Mouse (Mus musculus) hindbrain, embryonic 11.5 days (tissue): ENCODE measurements around the gene Hist1h4h. TPM values are rescaled to one million over a fixed set of nuclear protein-coding genes. Genes with fewer than 3 reads are reported as not detected.

Experiments
- ATAC-seq: fragments of 200-750 bp; cut with Nextera tagmentation; 2 replicates; pipeline ENCODE4 v1.8.0; 2017; ENCODE audit warnings: mild to moderate bottlenecking, moderate TSS enrichment, moderate library complexity; ENCODE audit not compliant: low FRiP score
- DNase-seq: peaks from one replicate; pipeline ENCODE4 v3.0.0-alpha.2; 2015; ENCODE audit warnings: low spot score
- H3K27ac ChIP-seq: fragments of 300-500 bp; sonication (generic); 2 replicates; pipeline ENCODE4 v1.5.1; 2014; ENCODE audit warnings: mild to moderate bottlenecking, low read depth, low read length
- H3K27me3 ChIP-seq: fragments of 300-500 bp; sonication (generic); 2 replicates; pipeline ENCODE4 v1.6.1; 2014; ENCODE audit warnings: mild to moderate bottlenecking, low read length, moderate library complexity, mixed read lengths; ENCODE audit not compliant: control insufficient read depth, insufficient read depth
- H3K36me3 ChIP-seq: fragments of 300-500 bp; sonication (generic); 2 replicates; pipeline ENCODE4 v1.6.1; 2014; ENCODE audit warnings: mild to moderate bottlenecking, low read length, moderate library complexity, mixed read lengths; ENCODE audit not compliant: control insufficient read depth, insufficient read depth
- H3K4me1 ChIP-seq: fragments of 300-500 bp; sonication (generic); replicated peaks from 2 replicates; pipeline ENCODE4 v1.6.1; 2014; ENCODE audit warnings: low read length, mixed read lengths; ENCODE audit not compliant: control insufficient read depth, insufficient read depth
- H3K4me2 ChIP-seq: fragments of 300-500 bp; sonication (generic); replicated peaks from 2 replicates; pipeline ENCODE4 v1.6.1; 2014; ENCODE audit warnings: mild to moderate bottlenecking, low read depth, low read length
- H3K4me3 ChIP-seq: fragments of 300-500 bp; sonication (generic); 2 replicates; pipeline ENCODE4 v1.5.1; 2014; ENCODE audit warnings: low read depth, low read length
- H3K9ac ChIP-seq: fragments of 300-500 bp; sonication (generic); 2 replicates; pipeline ENCODE4 v1.6.1; 2014; ENCODE audit warnings: low read depth, low read length
- H3K9me3 ChIP-seq: fragments of 300-500 bp; sonication (generic); 2 replicates; pipeline ENCODE4 v1.6.1; 2016; ENCODE audit warnings: low read length; ENCODE audit not compliant: control insufficient read depth
- WGBS: fragments of 180-500 bp; shearing (Covaris S2); extraction: QIAGEN DNeasy Blood & Tissue Kit; methylation state at CpG from one replicate; pipeline ENCODE4 v1.1.7; 2014; 5-methylcytosine and 5-hydroxymethylcytosine counted together
- polyA plus RNA-seq: library from polyadenylated mRNA; unstranded; fragments of >200 nt; fragmentation: Nextera tagmentation; extraction: Ambion mirVana; gene quantifications from 2 replicates; pipeline ENCODE4 v1.2.1, GENCODE M21; 2014

The Hist1h4h gene
- polyA plus RNA-seq, 1 experiment from 2014 or later, result 4.7 TPM

DNA sequence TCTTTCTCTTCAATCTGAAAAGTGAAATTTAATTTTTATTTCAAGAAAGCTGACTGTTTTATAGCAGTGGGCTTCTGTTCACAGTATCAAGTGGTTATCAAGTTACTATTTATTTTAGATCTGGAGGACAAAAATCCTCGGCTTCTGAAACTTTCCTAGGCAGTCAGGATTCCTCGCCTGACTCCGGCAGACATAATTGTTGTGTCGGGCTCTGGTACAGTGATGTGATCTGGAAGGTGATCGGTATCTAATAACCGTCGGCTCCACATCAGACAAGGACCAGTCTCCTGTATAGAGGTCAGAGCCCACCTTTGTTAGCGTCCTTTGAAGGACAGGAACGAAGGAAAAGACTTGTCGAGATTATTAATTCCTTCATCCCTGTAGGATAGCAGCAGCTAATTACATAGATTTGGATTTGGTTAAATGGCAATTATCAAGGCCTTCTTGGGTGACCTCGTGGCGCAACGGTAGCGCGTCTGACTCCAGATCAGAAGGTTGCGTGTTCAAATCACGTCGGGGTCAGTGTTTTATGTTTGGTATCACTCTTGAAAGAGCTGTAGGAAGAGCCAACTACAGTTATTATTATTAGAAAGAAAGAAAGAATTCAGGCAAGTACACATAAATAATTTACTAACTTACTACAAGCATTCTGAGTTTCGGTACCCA lies 33.1 kb upstream of the Hist1h4h start:
- Histone ChIP-seq H3K4me1 (no peaks in the 10 kb centered on the region), H3K9me3 (no peaks in the 10 kb centered on the region), H3K27me3 (0 out of 2 replicates have a peak, but pooled peaks cover 2% of the 10 kb centered on the region), H3K27ac (no peak overlapping the region), H3K4me2 (peak overlapping the region; percentile 29; the same call in 1 of the 2 replicates), H3K4me3 (peak overlapping the region; percentile 14), H3K36me3 (no peaks in the 10 kb centered on the region), H3K9ac (no peak overlapping the region)
- ATAC-seq (no peak), DNase-seq (peak; percentile 72)
- 1% methylated on average over 19 of the region's 19 CpGs for WGBS

DNA sequence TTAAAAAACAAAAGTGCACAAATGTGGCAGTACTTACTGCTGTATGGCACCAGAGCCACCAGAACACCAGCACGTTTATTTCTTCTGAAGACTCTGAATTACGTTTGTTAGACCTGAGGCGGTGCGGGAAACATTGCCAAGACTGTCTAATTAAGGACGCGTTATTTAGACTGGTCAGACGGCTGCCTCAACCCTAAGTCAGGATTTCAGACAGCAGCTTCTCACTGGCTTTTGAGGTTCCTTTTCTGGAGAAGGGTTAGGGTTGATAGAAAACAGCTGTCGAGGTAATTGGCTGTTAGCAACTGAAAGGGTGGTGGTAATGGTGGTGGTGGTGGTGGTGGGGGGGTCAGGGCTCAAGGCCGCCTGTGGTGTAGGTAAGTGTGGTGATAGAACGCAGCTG lies 32.2 kb upstream of the Hist1h4h start:
- no peak overlapping the region for H3K9ac ChIP-seq
- no peaks in the 10 kb centered on the region for H3K4me1 ChIP-seq
- WGBS, result 5% methylated on average over 10 of the region's 10 CpGs
- no peak for DNase-seq
- no peaks in the 10 kb centered on the region for H3K9me3 ChIP-seq
- ATAC-seq, result no peak
- H3K27ac ChIP-seq, result no peak overlapping the region
- 0 out of 2 replicates have a peak, but pooled peaks cover 2% of the 10 kb centered on the region for H3K27me3 ChIP-seq
- peak overlapping the region; percentile 29 for H3K4me2 ChIP-seq
- peak overlapping the region; percentile 14 for H3K4me3 ChIP-seq
- no peaks in the 10 kb centered on the region for H3K36me3 ChIP-seq

DNA sequence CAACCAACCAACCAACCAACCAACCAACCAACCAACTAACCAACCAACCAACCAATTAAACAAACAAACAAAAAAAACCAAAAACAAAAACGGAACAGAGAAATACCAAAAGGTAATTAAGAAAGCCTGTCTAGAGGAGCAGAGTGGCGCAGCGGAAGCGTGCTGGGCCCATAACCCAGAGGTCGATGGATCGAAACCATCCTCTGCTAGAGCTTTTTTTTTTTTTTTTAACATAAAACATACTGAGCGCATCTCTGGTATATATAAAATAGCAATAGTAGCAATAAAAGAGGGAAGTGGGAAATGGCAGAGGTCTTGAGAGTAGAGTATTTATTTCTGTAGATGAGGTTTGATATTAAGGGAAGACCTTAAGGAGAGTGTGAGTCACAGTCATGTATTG lies 30.9 kb upstream of the Hist1h4h start:
- no peaks in the 10 kb centered on the region for H3K4me1 ChIP-seq
- no peaks in the 10 kb centered on the region for H3K36me3 ChIP-seq
- no peak overlapping the region for H3K9ac ChIP-seq
- no peak overlapping the region for H3K4me2 ChIP-seq
- WGBS, result 3% methylated on average over 7 of the region's 7 CpGs
- DNase-seq, result no peak
- no peak overlapping the region for H3K4me3 ChIP-seq
- no peaks in the 10 kb centered on the region for H3K9me3 ChIP-seq
- ATAC-seq, result no peak
- H3K27ac ChIP-seq, result no peak overlapping the region
- 0 out of 2 replicates have a peak, but pooled peaks cover 2% of the 10 kb centered on the region for H3K27me3 ChIP-seq

DNA sequence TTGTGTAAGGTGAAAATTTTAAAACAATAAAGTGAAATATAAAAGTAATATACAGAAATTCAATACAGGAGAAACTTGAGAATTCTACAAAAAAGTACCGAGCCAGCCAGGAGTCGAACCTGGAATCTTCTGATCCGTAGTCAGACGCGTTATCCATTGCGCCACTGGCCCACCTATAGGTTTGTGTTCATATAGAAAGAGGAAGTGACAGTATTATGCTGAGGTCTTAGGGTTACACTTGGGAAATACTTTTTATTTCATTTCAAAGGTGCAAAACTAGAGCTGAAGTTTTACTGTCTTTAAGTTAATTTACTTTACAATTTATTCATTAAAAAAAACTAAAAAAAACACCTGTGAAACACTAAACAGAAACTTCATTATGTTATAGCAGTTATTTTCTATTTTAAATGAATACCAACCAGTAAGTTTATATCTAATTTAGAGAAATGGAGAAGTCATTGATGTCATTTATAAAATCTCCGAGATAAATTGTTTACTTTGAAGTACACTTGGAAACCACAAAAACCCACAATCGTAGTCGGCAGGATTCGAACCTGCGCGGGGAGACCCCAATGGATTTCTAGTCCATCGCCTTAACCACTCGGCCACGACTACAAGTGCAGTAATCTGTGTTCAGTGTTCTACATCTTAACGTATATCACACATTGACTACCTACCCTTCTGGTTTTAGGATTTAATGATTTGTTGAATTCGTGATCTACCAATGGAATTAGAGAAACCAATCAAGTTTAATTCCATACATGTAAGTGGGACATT lies 30.2 kb upstream of the Hist1h4h start:
- no peaks in the 10 kb centered on the region for H3K4me1 ChIP-seq
- H3K4me3 ChIP-seq, result no peak overlapping the region
- H3K27me3 ChIP-seq, result 0 out of 2 replicates have a peak, but pooled peaks cover 2% of the 10 kb centered on the region
- H3K36me3 ChIP-seq, result no peaks in the 10 kb centered on the region
- H3K27ac ChIP-seq, result no peak overlapping the region
- DNase-seq, result peak; percentile 86
- H3K9me3 ChIP-seq, result no peaks in the 10 kb centered on the region
- 0% methylated on average over 17 of the region's 17 CpGs for WGBS
- no peak overlapping the region for H3K4me2 ChIP-seq
- no peak overlapping the region for H3K9ac ChIP-seq
- peak; percentile 80 for ATAC-seq

DNA sequence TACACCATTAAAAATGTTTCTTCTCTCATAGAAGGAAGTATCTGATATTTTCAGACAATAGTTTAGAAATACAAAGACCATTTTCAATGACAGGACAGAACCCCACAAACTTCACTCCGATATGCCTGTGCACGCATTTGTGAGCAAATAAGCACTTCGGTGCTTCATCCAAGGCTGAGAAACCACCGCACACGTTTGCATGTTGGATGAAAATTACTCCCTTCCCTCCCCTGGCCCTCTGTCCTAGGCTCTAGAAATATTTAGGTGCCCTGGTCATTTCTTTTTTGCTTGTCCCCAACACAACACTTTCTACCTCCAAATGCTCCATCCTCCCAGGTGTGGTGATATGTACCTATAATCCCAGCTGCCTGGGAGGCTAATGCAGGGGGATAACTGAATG lies 29.3 kb upstream of the Hist1h4h start:
- 0 out of 2 replicates have a peak, but pooled peaks cover 2% of the 10 kb centered on the region for H3K27me3 ChIP-seq
- H3K36me3 ChIP-seq, result no peaks in the 10 kb centered on the region
- no peak for DNase-seq
- no peak for ATAC-seq
- no peak overlapping the region for H3K9ac ChIP-seq
- no peaks in the 10 kb centered on the region for H3K9me3 ChIP-seq
- 32% methylated on average over 5 of the region's 5 CpGs for WGBS
- H3K4me1 ChIP-seq, result no peaks in the 10 kb centered on the region
- H3K4me2 ChIP-seq, result peak overlapping the region; percentile 26
- no peak overlapping the region for H3K27ac ChIP-seq
- H3K4me3 ChIP-seq, result no peak overlapping the region

DNA sequence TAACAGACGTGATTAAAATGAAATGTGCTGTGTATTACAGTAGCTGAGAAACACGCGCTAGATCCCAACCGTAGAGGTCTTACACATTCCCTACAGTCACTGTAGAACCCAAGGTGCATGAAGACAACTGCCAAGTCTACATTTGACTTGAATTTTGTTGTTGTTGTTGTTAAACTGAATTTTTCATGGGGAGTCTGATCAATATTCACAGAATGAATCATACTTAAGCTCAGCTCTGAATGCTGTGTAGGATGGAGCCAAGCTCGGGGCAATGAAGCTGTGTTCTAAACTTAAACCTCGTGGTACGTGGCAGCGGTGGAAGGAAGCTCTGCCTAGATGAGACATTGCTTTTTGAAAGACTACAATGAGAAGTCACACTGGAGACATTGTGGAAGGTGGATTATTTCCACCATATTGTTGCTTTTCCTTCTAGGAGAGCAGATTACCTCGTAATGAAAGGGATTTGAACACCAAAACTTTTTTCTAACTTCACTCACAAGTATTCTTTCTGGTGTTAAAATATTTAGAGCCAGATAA lies 28.8 kb upstream of the Hist1h4h start:
- ATAC-seq, result no peak
- no peak overlapping the region for H3K9ac ChIP-seq
- WGBS, result 31% methylated on average over 9 of the region's 9 CpGs
- no peaks in the 10 kb centered on the region for H3K36me3 ChIP-seq
- H3K9me3 ChIP-seq, result no peaks in the 10 kb centered on the region
- H3K4me2 ChIP-seq, result no peak overlapping the region
- H3K4me1 ChIP-seq, result no peaks in the 10 kb centered on the region
- H3K27me3 ChIP-seq, result 0 out of 2 replicates have a peak, but pooled peaks cover 2% of the 10 kb centered on the region
- H3K4me3 ChIP-seq, result no peak overlapping the region
- H3K27ac ChIP-seq, result no peak overlapping the region
- no peak for DNase-seq

DNA sequence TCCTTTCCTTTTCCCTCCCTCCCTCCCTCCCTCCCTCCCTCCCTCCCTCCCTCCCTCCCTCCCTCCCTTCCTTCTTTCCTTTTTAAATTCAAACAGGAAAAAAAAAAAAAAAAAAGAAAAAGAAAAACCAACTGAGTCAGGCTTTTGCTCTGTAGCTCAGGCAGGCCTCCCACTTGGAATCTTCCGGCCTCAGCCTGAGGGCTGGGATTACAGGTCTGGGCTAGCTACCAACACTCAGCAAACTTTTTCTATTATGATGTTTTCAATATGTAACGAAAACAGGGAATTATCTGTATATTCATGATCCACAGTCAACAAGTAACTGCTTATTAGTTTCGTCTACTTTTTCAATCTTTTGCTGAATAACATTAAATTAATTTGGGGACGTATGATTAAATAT lies 27.9 kb upstream of the Hist1h4h start:
- DNase-seq, result no peak
- whole genome bisulfite sequencing, result 38% methylated on average over 4 of the region's 4 CpGs
- Histone ChIP-seq H3K36me3 (no peaks in the 10 kb centered on the region), H3K4me2 (no peak overlapping the region), H3K27me3 (0 out of 2 replicates have a peak, but pooled peaks cover 2% of the 10 kb centered on the region), H3K4me3 (no peak overlapping the region), H3K9me3 (no peaks in the 10 kb centered on the region), H3K27ac (no peak overlapping the region), H3K4me1 (no peaks in the 10 kb centered on the region), H3K9ac (no peak overlapping the region)
- ATAC-seq, result no peak

DNA sequence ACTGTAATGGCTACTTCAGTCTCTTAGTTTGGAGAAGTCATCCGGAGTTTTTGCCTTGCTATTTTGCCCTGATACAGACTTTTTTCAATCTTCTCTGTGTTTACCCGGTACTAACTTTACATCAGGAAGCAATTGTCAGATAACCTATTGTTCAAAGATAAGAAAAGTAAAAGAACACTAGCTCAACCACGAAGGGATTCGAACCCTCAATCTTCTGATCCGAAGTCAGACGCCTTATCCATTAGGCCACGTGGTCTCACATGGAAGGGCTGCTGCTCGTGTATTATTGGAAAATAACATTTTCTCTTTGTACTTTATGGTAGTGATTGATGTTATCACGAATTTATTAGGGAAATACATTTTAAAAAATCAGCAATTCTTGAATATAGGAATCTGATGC lies 27.1 kb upstream of the Hist1h4h start:
- H3K27ac ChIP-seq, result no peak overlapping the region
- ATAC-seq (peak; percentile 52; the same call in 1 of the 2 replicates), DNase-seq (peak; percentile 79)
- H3K27me3 ChIP-seq, result 0 out of 2 replicates have a peak, but pooled peaks cover under 1% of the 10 kb centered on the region
- no peak overlapping the region for H3K4me3 ChIP-seq
- no peak overlapping the region for H3K4me2 ChIP-seq
- under 1% methylated on average over 9 of the region's 9 CpGs for WGBS
- no peaks in the 10 kb centered on the region for H3K36me3 ChIP-seq
- no peak overlapping the region for H3K9ac ChIP-seq
- H3K9me3 ChIP-seq, result no peaks in the 10 kb centered on the region
- H3K4me1 ChIP-seq, result no peaks in the 10 kb centered on the region
